Mouse (Mus musculus) cerebral cortex, adult 2 months (tissue): Measurements from ENCODE around the gene Fbxw4.

Source experiments
- WGBS: fragments of 180-500 bp; shearing (Covaris S2); methylation state at CpG from one replicate; pipeline ENCODE4 v1.1.7; 2018; 5-methylcytosine and 5-hydroxymethylcytosine counted together

Fbxw4 gene

DNA sequence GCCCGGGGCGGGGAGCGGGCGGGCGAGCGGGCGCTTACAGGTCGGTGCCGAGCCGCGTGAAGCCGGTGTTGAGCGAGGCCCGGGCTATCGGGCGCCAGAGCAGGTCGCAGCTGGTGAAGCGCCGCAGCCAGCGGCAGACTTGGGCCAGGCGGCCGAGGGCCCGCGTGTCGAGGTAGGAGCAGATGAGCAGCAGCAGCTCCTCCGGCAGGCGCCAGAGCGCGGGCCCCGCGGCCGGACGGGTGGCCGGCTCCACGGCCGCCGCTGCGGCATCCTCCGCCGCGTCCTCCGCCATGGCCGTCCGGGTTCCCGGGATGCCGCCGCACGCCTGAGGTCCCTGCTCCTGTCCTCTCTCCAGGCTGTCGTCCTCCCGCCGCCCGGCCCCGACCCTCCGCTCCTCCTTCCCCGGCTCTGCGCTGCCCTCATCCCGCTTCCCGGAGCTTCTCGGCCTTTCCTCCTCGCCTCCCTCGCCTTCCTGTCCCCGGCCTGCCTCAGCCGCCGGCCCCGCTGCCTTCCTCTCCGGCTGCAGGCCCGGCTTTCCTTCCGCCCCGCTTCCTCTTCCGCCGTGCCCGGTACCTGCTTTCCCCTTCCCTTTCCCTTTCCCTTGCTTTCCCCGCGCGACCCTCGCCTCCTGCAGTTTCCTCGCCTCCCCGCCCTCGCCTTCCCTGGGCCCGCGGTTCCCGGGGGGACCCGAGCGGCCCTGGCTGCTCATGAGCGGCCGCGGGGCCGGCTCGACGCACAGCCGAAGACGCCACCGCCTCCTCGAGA, at the start of gene Fbxw4:
Fbxw4 (minus strand) TSS at position 575 of the 765 bp plus-strand sequence.
- WGBS, result under 1% methylated on average over 88 of the region's 94 CpGs

GRCm38 (mm10) chr19:45708704-45709103, 48.6 kb upstream of the Fbxw4 start:
- WGBS, result 68% methylated on average over 3 of the region's 3 CpGs

DNA sequence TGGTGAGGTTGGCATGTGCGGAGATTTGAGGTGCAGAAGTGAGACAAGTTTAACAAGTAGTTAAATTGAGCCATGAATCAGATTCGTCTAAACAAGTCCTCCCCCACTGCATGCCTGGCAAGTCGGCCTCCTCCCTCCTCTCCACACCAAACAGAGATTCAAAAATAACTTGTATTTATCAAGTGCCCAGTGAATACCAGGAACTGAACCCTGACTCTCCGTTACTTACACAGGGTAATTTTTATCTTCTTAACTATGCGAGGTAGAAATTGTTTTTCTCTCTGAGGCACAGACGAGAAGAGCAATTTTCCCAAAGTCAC, 36.1 kb upstream of the Fbxw4 start:
- 46% methylated on average over 6 of the region's 6 CpGs for WGBS

DNA sequence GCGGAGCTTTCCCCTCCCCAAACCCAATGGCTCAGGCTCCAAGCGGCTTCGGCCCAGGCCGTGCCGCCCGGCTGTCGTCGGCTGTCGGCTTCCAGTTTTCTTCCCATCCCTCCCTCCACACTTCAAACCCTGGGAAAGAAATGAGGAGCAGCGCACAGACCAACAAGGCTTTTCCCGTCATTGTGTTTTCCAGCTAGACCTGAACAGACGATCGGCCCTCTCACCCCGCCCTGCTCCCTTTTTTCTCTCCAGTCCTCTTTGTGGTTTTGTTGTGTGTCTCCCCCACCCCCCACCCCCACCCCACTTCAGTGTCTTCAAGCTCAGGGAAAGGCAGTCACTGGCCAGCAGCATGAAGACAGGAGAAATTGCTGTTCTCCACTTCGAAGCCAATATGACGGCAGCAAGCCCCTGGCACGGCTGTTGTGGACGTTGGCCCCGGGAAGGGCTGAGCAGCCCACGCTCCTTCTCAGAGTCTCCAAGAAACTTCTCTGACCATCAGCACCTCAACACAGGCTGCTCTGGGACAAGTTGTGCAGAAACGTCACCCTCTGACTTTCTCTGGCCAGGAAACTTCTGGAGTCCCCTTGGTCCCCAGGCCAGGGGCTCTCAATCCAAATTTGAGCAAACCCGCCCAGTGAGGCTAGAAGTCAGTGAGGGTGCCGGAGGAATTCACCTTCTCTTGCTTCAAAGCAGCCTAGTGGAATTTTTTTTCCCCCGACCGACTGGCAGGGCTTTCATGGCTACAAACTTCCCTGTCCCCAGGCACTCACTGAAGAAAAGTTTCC, 35.6 kb upstream of the Fbxw4 start:
- 48% methylated on average over 25 of the region's 25 CpGs for WGBS

DNA sequence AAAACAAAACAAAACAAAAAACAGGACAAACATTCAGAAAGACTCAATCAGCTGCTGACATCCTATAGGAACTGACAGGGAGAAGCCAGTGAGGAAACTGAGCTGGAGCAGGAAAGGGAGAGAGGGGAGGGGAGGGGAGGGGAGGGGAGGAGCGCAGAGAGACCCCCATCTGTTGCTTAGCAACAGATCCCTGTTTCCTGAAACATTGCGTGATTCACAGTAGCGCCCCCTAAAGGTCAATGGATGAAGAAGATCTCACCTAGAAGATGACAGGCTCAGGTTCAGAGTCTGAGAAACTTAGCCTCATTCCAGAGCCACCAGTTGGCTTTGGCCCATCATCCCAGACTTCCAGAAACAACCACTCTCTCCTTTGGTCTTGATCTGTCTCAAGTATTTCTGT, 33.9 kb upstream of the Fbxw4 start:
- 47% methylated on average over 3 of the region's 3 CpGs for WGBS

DNA sequence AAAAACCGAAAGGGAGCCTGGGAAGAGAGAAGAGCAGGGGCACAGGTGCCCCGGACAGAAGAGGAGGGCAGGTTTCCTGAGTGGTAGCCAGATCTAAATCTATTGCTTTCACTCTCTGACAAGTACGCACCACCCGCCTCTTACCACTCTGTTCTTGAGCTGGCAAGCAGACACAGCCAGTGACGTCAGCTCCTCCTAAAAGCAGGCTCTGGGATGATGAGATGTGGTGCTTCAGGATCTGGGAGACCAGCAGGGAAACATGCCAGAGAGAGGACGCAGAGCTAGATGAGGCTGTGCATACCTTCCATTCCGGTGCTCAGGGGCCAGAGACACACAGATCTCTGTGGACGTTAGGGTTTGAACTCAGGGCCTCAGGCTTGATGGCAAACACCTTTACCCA, 32.1 kb upstream of the Fbxw4 start:
- WGBS, result 72% methylated on average over 8 of the region's 8 CpGs

DNA sequence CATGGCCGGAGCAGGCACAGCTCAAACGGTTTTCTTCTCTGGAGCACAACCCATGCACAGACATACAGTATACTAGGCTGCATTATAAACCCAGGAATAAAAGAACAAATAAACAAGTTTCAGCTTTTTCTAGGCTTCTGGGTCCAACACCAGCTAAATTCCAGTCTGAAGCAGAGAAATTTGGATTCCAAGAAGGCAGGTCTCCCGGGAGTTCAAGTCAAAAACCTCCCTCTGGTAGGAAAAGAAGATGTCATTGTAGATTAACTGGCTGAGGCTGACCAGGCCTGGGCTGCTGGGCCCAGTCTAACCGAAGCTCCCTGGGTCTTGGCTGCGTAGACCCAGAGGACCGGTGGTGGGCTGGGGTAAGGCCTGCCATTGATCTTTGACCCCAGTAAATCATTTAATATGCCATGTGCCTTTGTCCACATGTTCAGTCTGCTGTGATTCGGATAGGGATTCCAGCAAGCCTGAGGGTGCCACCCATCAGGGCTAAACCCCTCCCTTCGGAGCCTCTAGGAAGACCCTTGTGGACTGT, 31.0 kb upstream of the Fbxw4 start:
- 87% methylated on average over 8 of the region's 8 CpGs for WGBS

DNA sequence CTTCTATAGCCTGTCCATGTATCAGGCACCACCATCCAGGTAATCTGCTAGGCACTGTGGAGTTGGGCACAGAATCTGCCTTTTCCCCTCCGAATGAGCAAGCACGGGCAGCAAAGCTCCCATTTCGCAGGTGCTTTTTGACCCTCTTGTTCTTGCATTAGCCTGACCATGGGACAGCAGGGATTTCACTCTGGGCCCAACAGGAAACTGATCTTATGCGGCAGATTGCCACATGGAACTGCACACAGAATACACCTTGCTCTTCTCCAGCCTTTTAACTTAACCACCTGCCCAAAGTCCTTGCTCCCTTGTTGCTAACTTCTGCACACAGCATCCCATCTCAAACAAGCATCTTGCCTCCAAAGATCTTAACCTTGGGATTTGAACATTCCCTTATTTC, 26.9 kb upstream of the Fbxw4 start:
- WGBS, result 80% methylated on average over 4 of the region's 4 CpGs

- 77% methylated on average over 10 of the region's 10 CpGs for WGBS
Observed at GRCm38 (mm10) chr19:45683676-45684075, 23.6 kb upstream of the Fbxw4 start.

DNA sequence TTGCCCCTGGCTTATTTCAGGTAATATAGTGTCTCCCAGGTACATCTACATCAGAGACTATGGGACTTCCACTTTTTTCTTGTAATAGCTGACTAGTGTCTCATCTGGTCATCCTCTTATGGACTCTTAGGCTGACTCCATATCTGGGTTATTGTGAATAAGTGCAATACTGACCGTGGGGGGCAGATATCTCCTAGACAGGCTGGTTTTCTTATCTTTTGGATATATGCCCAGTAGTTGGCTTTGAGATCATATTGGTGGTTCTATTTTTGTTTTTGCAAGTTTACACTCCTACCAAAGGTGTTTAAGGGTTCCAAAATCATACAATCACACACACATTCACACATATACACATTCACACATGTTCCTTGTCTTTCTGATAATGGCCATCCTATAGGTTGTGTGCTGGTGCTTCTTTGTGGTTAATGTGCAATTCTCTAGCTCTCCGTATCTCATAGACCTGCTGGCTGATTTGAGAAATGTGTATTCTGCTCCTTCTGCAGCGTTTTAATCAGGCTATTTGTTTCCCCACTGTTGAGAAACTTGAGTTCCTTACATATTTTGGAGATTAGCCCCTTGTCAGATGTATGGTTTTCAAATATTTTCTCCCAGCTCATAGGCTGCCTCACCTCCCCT, 20.5 kb upstream of the Fbxw4 start:
- WGBS, result 83% methylated on average over 3 of the region's 3 CpGs

DNA sequence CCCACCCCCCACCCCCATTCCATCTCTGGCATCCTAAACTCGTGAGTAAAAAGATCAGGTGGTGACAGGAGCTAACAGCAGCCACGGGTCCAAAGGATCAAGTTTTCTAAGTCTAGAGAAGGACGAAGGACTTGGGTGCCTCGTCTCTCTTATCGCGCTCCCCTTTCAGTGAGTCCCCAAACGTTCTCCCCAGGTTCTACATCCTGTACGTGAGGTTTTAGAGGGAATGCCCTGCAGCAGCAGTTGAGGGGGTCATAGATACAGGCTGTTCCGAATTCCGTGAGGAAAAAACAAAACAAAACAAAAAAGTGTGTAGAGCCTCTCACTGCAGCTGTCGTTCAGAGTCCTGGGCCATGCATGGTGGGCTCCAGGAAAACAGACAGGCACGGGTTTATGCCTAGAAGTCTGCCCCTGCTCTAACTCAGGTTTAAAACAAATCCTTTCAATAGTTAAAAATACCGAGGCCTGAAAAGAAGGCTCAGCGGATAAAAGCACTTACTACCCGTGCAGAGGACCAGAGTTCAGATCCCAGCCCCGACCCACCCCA, 16.7 kb upstream of the Fbxw4 start:
- 22% methylated on average over 16 of the region's 16 CpGs for WGBS

- 4% methylated on average over 38 of the region's 38 CpGs for WGBS
Observed at GRCm38 (mm10) chr19:45675720-45676581, 15.8 kb upstream of the Fbxw4 start.

- 56% methylated on average over 5 of the region's 5 CpGs for WGBS
Observed at GRCm38 (mm10) chr19:45675196-45675595, 15.1 kb upstream of the Fbxw4 start.

GRCm38 (mm10) chr19:45672971-45673370, 12.9 kb upstream of the Fbxw4 start:
- 82% methylated on average over 9 of the region's 9 CpGs for WGBS

- 95% methylated on average over 4 of the region's 4 CpGs for WGBS
Observed at GRCm38 (mm10) chr19:45668986-45669385, 8.9 kb upstream of the Fbxw4 start.

GRCm38 (mm10) chr19:45663851-45664250, 3.7 kb upstream of the Fbxw4 start:
- 70% methylated on average over 2 of the region's 2 CpGs for WGBS

DNA sequence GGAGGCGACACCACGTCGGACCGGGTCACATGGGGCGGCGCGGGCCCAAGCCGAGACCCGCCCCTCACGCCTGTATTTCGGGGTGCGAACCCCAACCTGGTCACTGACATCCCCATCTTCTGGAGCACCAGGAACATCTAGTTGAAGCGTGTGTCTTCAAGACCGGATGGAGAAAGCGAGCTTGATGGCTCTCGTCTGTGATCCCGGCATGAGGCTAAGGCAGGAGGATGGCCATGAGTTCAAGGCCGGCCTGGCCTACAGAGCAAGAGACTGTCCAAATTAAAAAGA, 335 bp upstream of the Fbxw4 start:
- 12% methylated on average over 18 of the region's 18 CpGs for WGBS

DNA sequence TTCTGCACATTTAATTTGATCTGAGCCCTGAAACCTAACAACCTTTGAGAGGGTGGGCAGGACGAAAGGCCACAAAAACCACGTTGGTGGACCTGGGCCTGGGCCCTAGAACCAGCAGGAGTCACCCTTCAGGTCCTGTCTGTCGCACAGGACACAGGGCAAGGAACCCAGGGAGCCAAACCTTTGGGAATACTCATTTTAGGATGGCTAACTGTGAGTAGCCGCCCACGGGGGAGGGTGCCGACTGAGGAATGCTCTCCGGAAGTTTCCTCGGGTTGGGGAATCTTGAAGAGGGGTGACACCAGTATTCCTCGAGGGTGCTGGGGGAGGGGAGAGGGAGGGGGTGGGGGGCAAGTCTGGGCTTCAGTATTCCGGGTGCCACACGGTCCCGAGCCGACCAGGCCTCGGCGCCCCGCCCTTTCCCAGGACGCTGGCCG, 793 bp downstream of the Fbxw4 start:
- WGBS, result 3% methylated on average over 18 of the region's 18 CpGs

GRCm38 (mm10) chr19:45658556-45659268, 1.4 kb downstream of the Fbxw4 start:
- WGBS, result 61% methylated on average over 10 of the region's 10 CpGs

GRCm38 (mm10) chr19:45657828-45658227, 2.3 kb downstream of the Fbxw4 start:
- 96% methylated on average over 1 of the region's 1 CpGs for WGBS
